Mouse (Mus musculus) gastrocnemius, adult 2 months (tissue): ENCODE data around the gene Cand2. TPM values are rescaled to one million over a fixed set of nuclear protein-coding genes. Genes with fewer than 3 reads are reported as not detected.
"Not testable (repeated sequence)": the region's sequence is repeated elsewhere in the genome, so short reads cannot be mapped to it uniquely, and the experiment has no call there.

Source experiments
- DNase-seq: peaks from one replicate; pipeline ENCODE4 v3.0.0; 2022
- H3K27ac ChIP-seq: fragments of 200-600 bp; 2 replicates; pipeline ENCODE4 v1.8.1; 2022; ENCODE audit warnings: mild to moderate bottlenecking
- H3K4me3 ChIP-seq: fragments of 200-600 bp; 2 replicates; pipeline ENCODE4 v1.8.1; 2022; ENCODE audit warnings: mild to moderate bottlenecking, moderate library complexity
- CTCF ChIP-seq: fragments of 200-600 bp; IDR thresholded peaks from 2 replicates; pipeline ENCODE4 v1.8.1; 2022; ENCODE audit warnings: antibody characterized with exemption, mild to moderate bottlenecking, moderate library complexity
- intact Hi-C: fragments of 180-260 bp; cut with DNase I; formaldehyde crosslinking; loops from one replicate; pipeline ENCODE4 v1.15.1; 2025
- total RNA-seq, 2 experiments: library from RNA; stranded (reverse); gene quantifications; 2 replicates each; pipeline ENCODE4 v1.2.3; 2021

The Cand2 gene
- total RNA-seq, 2 experiments from 2014 or later, result 62.9 to 68.9 TPM

DNA sequence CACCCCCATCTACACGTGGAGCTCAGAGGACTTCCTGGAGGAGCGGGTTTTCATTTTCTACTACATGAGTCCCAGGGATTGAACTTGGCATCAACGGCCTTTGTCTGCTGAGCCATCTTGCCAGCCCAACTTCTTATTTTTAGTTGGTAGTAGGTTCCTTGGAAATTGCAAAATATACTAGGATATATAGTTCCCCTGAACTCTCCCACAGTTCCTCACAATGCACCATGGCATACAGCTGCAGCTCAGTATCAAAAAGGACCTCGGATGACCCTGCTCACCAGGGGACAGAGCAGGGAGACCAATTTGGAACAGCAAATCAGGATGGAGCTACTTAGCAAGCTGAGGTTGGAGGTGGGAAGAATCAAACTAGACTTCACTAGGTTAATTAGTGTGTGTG, 40.7 kb downstream of the Cand2 start:
- Histone ChIP-seq H3K4me3 (no peak overlapping the region), H3K27ac (peak overlapping the region; percentile 83)
- intact Hi-C loops, result no loop called here
- TF ChIP-seq CTCF, result no peak
- no peak for DNase-seq

DNA sequence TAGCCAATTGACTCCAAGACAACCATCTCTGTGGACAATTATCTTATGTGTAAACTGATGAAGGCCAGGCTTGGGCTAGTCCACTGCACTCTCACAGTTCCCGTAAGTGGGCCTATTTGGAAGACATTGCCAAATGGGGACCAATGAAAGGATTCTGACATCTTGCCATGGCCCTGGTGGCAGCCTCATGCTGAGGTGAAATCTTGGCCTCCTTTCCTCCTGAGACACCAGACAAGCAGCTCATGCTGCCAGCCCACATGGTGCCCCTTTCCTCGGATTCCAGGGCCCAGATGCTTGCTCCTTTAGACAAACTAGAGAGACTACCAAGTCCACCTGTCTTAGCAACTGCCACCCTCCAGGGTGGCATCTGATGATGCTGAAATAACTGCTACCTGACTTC, 43.8 kb downstream of the Cand2 start:
- no peak for TF ChIP-seq CTCF
- Histone ChIP-seq H3K4me3 (no peak overlapping the region), H3K27ac (no peak overlapping the region)
- no peak for DNase-seq
- intact Hi-C loops, result no loop called here

GRCm38 (mm10) chr6:115821216-115821993, 47.1 kb downstream of the Cand2 start:
- H3K27ac ChIP-seq, result no peak overlapping the region
- TF ChIP-seq CTCF, result no peak
- DNase-seq, result no peak
- intact Hi-C loops, result no loop called here
- no peak overlapping the region for H3K4me3 ChIP-seq

DNA sequence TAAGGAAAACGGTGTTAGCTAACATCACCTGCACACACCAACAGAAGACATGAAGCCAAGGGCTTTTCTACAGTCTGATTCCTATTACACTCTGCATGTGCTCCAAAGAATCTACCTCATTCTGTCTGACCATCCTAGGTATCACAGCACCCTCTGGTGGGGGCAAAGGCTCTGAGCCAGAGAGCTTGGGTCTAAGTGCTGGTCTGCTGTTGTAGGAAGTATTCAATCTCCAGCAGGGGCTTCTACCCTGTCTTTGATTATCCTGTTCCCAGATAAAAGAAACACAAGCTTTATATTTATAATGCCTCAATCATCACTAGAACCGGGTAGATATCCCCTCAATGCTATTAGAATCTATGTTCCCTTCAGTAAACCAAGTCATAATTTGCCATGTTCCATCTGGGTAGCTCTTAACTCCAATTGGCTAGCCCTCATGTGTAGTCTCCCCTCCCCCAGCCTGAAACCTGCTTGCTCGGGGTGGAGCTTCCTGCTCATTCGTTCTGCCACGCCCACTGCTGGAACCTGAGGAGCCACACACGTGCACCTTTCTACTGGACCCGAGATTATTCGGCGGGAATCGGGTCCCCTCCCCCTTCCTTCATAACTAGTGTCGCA, 49.6 kb downstream of the Cand2 start:
- H3K27ac ChIP-seq, intact Hi-C loops: not testable (repeated sequence)
- peak; percentile 67 for TF ChIP-seq CTCF
- peak; percentile 65 for DNase-seq
- H3K4me3 ChIP-seq, result peak overlapping the region; percentile 17; the same call in 1 of the 2 replicates

DNA sequence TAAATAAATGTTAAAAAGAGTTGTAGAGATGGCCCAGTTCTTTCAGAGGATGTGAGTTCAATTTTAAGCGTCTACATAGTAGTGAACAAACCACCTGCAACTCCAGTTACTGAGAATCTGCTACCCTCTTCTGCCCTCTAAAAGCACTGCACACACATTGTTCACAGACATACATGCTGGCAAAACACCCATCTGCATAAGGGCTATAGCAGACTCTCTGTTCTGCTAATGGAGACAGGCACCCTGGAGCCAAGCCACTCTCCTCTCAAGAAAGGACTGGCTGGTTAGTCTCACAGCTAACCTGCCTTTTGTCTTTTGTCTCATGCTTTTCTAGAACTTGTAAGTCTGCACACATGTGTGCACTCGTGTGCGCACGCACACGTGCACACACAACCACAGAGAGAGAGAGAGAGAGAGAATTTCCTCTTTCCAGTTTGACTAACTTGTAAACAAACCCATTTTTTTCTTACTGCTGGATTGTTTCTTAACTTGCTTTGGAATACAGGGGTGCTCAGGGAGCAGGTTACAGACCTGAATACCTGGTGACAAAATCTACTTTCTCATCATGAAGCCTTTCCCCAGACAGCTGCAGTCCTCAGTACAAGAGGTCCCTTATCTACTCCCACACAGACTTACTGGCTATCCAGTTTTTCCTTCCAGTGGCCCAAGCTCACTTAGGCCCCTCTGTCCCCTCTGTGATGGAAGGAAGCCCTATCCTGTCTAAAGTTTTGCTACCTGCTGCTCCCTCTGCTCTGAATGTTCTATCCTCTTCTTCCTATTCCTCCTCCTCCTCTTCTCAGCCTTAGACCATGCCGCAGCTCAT, 56.7 kb downstream of the Cand2 start:
- H3K27ac ChIP-seq, result no peak overlapping the region
- no peak overlapping the region for H3K4me3 ChIP-seq
- intact Hi-C loops, result no loop called here
- TF ChIP-seq CTCF, result no peak
- no peak for DNase-seq

DNA sequence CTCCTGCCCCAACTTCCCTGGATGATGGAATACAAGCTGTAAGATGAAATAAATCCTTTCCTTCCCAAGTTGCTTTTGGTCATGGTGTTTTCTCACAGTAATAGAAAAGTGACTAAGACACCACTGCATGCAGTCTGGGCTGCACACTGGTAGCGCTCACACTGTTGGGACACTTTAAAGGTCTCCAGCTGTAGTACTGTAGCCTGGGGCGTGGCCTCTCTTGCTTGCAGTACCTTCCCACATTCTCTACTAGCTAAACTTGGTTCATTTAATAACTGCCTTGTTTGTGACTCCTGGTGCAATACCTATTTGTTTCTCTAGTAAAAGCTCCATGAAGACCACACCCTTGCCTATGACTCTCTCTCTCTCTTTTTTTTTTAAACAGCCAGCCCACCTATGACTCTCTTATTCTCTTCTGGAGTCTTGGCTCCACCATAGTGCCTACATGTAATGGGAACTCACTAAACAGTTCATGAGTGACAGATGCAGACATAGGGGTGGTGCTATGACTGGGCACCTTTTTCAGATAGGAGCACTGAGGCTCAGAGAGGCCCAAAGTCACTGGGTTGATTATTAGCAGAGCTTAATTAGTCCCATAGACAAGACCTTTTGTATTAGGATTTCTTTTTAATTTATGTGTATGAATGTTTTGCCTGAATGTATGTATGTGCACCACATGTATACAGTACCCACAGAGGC, 58.0 kb downstream of the Cand2 start:
- intact Hi-C loops, result no loop called here
- no peak overlapping the region for H3K27ac ChIP-seq
- DNase-seq, result no peak

DNA sequence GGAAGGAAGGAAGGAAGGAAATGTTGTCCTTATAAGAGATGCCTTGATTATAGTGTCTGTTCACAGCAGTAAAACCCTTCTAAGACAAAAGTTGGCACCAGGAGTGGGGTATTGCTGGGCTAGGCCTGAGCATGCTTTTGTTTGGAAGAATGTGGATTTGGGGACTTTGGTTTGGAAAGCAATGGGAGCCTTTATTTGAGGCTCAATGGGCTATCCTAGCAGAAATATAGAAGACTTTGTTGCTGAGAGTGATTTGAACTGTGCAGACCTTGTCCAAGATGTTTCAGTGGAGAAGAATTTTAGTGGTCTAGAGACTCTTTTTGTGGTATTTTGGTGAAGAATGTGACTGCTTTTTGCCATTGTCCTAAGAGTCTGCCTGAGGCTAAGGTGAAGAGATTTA, 59.5 kb downstream of the Cand2 start:
- H3K27ac ChIP-seq, result no peak overlapping the region
- no peak overlapping the region for H3K4me3 ChIP-seq
- no peak for TF ChIP-seq CTCF
- intact Hi-C loops, result no loop called here
- no peak for DNase-seq

More for the DNA sequence above, 58.0 kb downstream of the Cand2 start:
- no peak overlapping the region for H3K4me3 ChIP-seq
- no peak for TF ChIP-seq CTCF

DNA sequence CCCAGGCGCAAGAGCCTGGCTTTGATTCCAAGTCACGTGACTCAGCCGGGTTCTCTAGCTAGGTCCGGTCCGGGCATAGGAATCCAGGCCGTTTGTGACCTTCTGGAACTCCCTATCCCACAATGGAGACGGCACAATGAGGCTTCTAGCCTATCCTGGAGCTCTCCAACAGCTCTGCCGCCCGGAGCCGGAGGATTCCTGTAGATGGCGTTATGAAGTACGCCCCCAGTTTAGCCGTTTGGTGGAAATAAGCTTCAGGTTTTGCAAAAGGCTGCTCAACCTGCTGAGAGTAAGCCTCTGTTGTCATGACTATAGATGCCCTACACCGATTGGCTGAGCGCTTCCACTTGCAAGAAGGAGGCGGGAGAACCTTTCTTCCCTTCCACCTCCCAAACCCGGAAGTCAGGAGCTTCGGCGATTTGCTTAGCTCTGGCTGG, 63.8 kb downstream of the Cand2 start, which contains the start of gene Efcab12:
Gene Efcab12 (minus strand): TSS at position 252 of the 437 bp plus-strand sequence.
- H3K27ac ChIP-seq, result peak within 1 kb of the TSS; percentile 44; the same call in 1 of the 2 replicates
- H3K4me3 ChIP-seq, result peak within 1 kb of the TSS; percentile 73

DNA sequence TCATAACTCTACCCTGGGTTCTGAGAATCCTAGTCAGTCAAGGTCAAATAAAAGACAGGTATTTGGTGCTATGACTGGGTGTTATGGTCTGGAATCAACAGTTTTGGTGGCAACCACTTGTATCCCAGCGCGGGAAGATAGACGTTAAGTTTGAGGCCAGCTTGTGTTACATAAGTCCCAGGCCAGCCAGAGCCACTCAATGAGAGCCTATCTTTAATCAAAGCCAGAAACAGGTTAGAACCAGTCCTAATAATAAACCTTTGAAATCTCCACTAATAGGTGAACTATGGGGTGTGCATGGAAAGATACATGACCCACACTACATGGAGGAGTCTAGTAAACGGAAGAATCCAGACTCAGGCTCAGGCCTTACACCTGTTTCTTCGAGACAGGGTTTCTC, 64.4 kb downstream of the Cand2 start:
- H3K4me3 ChIP-seq, result peak overlapping the region; percentile 73
- peak overlapping the region; percentile 44; the same call in 1 of the 2 replicates for H3K27ac ChIP-seq
- intact Hi-C loops, result no loop called here
- TF ChIP-seq CTCF, result no peak
- no peak for DNase-seq

More for the DNA sequence above, 63.8 kb downstream of the Cand2 start, which contains the start of gene Efcab12:
- TF ChIP-seq CTCF, result no peak
- peak; percentile 56 for DNase-seq
- intact Hi-C loops, result no loop called here

GRCm38 (mm10) chr6:115845006-115845405, 70.7 kb downstream of the Cand2 start:
- no peak for DNase-seq
- no peak for TF ChIP-seq CTCF
- intact Hi-C loops, result loop anchor here (5.0 kb wide), 1 partner anchor 292 kb away; no protein-coding TSS in a partner anchor
- H3K4me3 ChIP-seq, result no peak overlapping the region
- no peak overlapping the region for H3K27ac ChIP-seq

DNA sequence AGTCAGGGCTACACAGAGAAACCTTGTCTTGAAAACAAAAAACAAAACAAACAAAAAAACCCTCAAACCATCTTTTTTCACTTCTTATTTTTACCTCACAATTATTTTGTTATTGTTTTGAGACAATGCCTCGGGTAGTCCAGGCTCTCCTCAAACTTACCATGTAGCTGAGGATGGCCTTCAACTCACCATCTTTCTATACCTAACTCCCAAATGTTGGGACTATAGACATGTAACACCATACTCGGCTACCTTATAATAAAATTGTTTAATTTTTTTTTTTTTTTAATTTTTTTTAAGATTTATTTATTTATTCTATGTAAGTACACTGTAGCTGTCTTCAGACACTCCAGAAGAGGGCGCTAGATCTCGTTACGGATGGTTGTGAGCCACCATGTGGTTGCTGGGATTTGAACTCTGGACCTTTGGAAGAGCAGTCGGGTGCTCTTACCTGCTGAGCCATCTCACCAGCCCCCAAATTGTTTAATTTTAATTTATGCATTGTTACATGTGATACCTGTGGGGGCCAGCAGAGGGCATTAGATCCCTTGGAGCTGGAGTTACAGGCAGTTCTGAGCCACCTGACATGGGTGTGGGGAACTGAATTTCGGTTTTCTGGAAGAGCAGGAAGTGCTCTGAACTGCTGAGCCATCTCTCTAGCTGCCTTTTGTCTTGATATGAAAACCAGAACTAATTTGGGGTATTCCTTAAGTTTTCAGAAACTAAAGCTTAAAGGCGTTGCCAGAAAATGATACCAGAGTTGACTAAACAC, 72.5 kb downstream of the Cand2 start:
- intact Hi-C loops, result loop anchor here (2.0 to 5.0 kb wide), 2 partner anchors 162 to 290 kb away; no protein-coding TSS in a partner anchor

More for the DNA sequence above, 72.5 kb downstream of the Cand2 start:
- peak; percentile 68 for DNase-seq
- no peak overlapping the region for H3K4me3 ChIP-seq
- peak; percentile 75 for TF ChIP-seq CTCF
- H3K27ac ChIP-seq, result peak overlapping the region; percentile 41; the same call in 1 of the 2 replicates
